Mouse (Mus musculus): ENCODE data around the gene Pla2g2c. TPM values are rescaled to one million over a fixed set of nuclear protein-coding genes. Genes with fewer than 3 reads are reported as not detected.

Pla2g2c gene
- polyA plus RNA-seq, 1 experiment from 2014 or later, result 0.49 TPM

DNA sequence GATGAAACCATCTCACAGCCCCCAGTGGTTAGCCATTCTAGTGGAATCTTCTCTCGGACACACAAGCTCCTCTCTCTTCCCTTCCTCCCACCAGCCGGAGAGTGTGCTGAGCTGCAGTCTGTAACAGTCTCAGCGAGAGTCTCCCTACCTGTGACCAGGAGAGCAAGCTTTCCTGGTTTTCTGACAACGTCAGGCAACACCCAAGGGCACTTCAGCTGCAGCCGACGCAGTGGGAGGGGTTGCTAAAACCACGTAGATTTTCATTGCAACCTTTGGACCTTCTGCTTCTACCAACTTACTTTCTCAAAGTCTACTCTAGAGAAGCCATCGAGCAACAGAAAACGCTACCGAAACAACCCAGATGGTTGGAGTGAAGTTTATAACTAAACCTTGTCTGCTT is 47.4 kb downstream of the Pla2g2c start:
- no peaks in the 10 kb centered on the region for H3K4me1 ChIP-seq
- no peak overlapping the region for H3K4me3 ChIP-seq
- H3K36me3 ChIP-seq, result no peaks in the 10 kb centered on the region
- no peaks in the 10 kb centered on the region for H3K9me3 ChIP-seq
- no peak overlapping the region for H3K27ac ChIP-seq
- no peak for DNase-seq (ENCODE audit: low spot score)
- 80% methylated on average over 10 of the region's 10 CpGs for WGBS
- H3K27me3 ChIP-seq (ENCODE audit: insufficient read depth, poor library complexity, severe bottlenecking), result peaks cover 38% of the 10 kb centered on the region; the same call in 1 of the 2 replicates

- WGBS, result 64% methylated on average over 5 of the region's 5 CpGs
- DNase-seq (ENCODE audit: low spot score), result no peak
- no peaks in the 10 kb centered on the region for H3K9me3 ChIP-seq
Measured at GRCm38 (mm10) chr4:138772386-138772785, 47.8 kb downstream of the Pla2g2c start.

DNA sequence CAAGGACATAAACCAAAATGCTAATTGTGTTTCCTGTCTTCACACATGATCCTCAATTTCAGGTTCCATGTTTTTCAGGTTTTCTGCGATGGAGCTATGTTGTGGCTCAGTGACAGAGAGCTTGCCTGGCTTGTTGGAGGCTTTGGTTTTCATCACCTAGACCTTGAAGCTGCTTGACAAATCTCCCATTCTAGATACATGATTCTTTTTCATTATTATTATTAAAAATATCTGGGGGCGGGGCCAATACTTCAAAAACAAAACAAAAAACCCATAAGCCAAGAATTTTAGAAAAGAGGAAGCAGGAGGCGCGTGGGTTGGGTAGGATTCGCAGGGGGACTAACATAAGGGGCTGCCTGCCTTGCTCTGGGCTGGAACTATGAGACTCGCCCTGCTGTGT is 50.8 kb downstream of the Pla2g2c start, which contains the start of gene Pla2g2d:
Gene Pla2g2d (plus strand): TSS at position 301 of the 400 bp plus-strand sequence.
- 80% methylated on average over 6 of the region's 6 CpGs for WGBS
- H3K4me3 ChIP-seq, result no peak within 1 kb of the TSS
- no peaks in the 10 kb centered on the region for H3K36me3 ChIP-seq

More at GRCm38 (mm10) chr4:138772386-138772785, 47.8 kb downstream of the Pla2g2c start:
- Histone ChIP-seq H3K4me1 (no peaks in the 10 kb centered on the region), H3K36me3 (no peaks in the 10 kb centered on the region), H3K27me3 (ENCODE audit: insufficient read depth, poor library complexity, severe bottlenecking) (peaks cover 38% of the 10 kb centered on the region; the same call in 1 of the 2 replicates), H3K27ac (no peak overlapping the region), H3K4me3 (no peak overlapping the region)

DNA sequence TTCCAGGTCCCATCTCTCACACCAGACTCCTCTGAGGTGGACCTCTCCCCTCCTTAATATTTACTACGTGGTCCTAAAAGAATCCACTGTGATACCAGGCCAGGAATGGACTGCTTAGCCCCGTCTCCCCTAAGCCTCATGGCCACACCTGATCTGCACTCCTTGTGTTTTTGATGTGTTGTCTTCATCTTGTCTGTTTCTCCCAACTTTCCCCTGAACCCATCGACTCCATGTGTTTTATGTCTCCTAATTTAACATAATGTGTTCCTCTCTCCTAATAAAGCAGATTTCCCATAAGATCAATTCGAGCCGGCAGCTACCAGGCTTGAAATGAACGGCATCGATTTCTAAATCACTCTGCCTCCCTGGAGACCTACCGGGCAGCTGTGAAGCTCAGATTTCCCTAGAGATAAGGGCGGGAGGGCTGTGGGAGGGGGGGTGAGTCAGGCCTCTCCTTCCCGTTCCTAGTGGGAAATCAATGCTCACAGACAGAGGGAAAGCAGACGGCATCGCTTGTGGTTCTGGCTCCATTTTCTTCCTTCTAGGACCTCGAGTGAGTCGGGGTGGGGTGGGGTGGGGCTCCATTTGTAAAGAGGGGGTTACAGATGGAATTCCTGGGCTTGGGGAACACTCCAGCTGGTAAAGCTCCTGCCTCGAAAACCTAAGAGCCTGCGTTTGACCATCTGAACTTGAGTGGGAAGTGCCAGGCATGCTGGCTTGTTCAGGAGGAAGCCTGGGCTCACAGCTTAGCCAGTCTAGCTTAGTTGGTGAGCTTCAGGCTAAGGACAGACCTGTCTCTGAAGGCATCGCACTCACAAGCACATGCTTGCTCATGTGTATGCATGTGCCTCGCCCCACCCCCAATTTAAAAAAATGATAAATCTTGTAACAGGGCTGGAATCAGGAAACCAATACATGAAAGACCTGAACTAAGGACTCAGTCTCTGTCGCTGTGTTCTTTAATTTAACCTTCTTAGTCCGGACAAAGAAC is 53.1 kb downstream of the Pla2g2c start:
- no peak overlapping the region for H3K4me3 ChIP-seq
- no peak for DNase-seq (ENCODE audit: low spot score)
- H3K36me3 ChIP-seq, result no peaks in the 10 kb centered on the region
- H3K27ac ChIP-seq, result no peak overlapping the region
- peaks cover 45% of the 10 kb centered on the region for H3K27me3 ChIP-seq (ENCODE audit: insufficient read depth, poor library complexity, severe bottlenecking)
- no peaks in the 10 kb centered on the region for H3K9me3 ChIP-seq
- peaks cover 6% of the 10 kb centered on the region; the same call in 1 of the 2 replicates for H3K4me1 ChIP-seq
- 42% methylated on average over 20 of the region's 20 CpGs for WGBS

More for the DNA sequence above, 50.8 kb downstream of the Pla2g2c start, which contains the start of gene Pla2g2d:
- H3K4me1 ChIP-seq, result peaks cover 6% of the 10 kb centered on the region; the same call in 1 of the 2 replicates
- H3K27me3 ChIP-seq (ENCODE audit: insufficient read depth, poor library complexity, severe bottlenecking), result peaks cover 56% of the 10 kb centered on the region
- no peaks in the 10 kb centered on the region for H3K9me3 ChIP-seq
- H3K27ac ChIP-seq, result no peak within 1 kb of the TSS
- DNase-seq (ENCODE audit: low spot score), result no peak

DNA sequence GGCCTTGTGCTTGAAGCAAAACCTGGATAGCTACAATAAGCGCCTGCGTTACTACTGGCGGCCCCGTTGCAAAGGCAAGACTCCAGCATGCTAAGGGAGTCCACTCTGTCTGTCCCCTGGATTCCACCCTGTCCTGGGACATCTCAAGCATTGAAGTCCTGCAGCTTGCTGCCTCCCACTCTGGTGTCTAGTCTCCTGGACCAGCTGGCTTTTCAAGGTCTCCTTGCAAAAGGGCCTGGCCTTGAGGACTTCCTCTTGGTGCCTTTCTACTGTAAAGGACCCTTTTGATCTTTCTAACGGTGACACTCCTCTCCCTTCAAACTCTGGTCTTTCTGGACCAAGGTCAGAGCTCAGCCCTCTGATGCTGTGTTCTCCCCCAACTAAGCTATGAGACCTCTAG is 55.7 kb downstream of the Pla2g2c start:
- WGBS, result 79% methylated on average over 5 of the region's 5 CpGs
- no peaks in the 10 kb centered on the region for H3K36me3 ChIP-seq

DNA sequence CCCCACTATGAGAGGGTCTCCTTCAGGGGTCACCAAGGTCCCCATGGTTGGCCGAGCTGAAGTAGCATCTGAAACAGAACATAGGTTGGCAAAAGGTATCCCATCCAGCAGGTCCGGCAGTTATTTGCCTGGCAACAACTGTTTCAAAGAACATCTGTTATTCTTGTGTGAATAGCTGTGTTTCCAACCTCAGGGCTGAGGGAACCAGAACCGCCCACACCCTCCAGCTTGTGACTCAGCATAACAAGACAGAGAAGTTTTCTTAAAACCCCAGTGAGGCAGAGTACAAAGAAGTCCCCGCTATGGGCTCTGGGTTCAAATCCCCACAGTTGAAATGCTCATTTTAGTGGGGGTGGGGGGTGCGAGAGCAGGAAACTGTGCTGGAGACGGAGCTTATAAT is 57.5 kb downstream of the Pla2g2c start:
- H3K36me3 ChIP-seq, result no peaks in the 10 kb centered on the region
- H3K4me3 ChIP-seq, result no peak overlapping the region
- WGBS, result 86% methylated on average over 6 of the region's 6 CpGs
- DNase-seq (ENCODE audit: low spot score), result no peak
- H3K27me3 ChIP-seq (ENCODE audit: insufficient read depth, poor library complexity, severe bottlenecking), result peaks cover 35% of the 10 kb centered on the region
- H3K4me1 ChIP-seq, result peaks cover 6% of the 10 kb centered on the region; the same call in 1 of the 2 replicates
- H3K9me3 ChIP-seq, result no peaks in the 10 kb centered on the region
- H3K27ac ChIP-seq, result no peak overlapping the region

More for the DNA sequence above, 55.7 kb downstream of the Pla2g2c start:
- no peaks in the 10 kb centered on the region for H3K9me3 ChIP-seq
- H3K4me3 ChIP-seq, result no peak overlapping the region
- no peak for DNase-seq (ENCODE audit: low spot score)
- peaks cover 6% of the 10 kb centered on the region; the same call in 1 of the 2 replicates for H3K4me1 ChIP-seq
- H3K27ac ChIP-seq, result no peak overlapping the region
- peaks cover 44% of the 10 kb centered on the region for H3K27me3 ChIP-seq (ENCODE audit: insufficient read depth, poor library complexity, severe bottlenecking)

DNA sequence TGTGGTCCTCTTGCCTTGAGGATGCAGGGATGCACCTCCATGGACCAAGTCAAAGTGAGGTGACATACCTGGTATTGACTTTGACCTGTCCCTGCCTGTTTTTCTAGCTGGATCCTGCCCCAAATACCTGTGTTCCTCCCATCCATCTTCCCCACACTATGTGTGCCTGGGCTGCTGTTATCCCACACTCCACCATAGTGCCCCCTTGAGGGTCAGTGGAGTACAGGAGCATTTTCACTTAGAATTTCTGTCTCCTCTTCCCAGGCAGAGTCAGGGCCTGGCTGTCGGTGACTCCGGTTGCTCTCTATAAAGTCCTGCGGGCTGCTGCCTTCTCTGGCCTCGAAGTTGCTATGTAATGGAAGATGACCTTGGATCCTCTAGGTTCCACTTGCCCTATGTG is 61.1 kb downstream of the Pla2g2c start:
- DNase-seq (ENCODE audit: low spot score), result no peak
- H3K4me3 ChIP-seq, result no peak overlapping the region
- H3K9me3 ChIP-seq, result no peaks in the 10 kb centered on the region
- H3K4me1 ChIP-seq, result no peaks in the 10 kb centered on the region
- 52% methylated on average over 4 of the region's 4 CpGs for WGBS
- H3K36me3 ChIP-seq, result no peaks in the 10 kb centered on the region
- peaks cover 17% of the 10 kb centered on the region for H3K27me3 ChIP-seq (ENCODE audit: insufficient read depth, poor library complexity, severe bottlenecking)
- no peak overlapping the region for H3K27ac ChIP-seq

- no peak overlapping the region for H3K4me3 ChIP-seq
- no peaks in the 10 kb centered on the region for H3K9me3 ChIP-seq
- H3K27me3 ChIP-seq (ENCODE audit: insufficient read depth, poor library complexity, severe bottlenecking), result peaks cover 21% of the 10 kb centered on the region
- no peak for DNase-seq (ENCODE audit: low spot score)
- no peaks in the 10 kb centered on the region for H3K36me3 ChIP-seq
- 69% methylated on average over 4 of the region's 4 CpGs for whole genome bisulfite sequencing
- no peaks in the 10 kb centered on the region for H3K4me1 ChIP-seq
- H3K27ac ChIP-seq, result no peak overlapping the region
Measured at GRCm38 (mm10) chr4:138786141-138786540, 61.5 kb downstream of the Pla2g2c start.

DNA sequence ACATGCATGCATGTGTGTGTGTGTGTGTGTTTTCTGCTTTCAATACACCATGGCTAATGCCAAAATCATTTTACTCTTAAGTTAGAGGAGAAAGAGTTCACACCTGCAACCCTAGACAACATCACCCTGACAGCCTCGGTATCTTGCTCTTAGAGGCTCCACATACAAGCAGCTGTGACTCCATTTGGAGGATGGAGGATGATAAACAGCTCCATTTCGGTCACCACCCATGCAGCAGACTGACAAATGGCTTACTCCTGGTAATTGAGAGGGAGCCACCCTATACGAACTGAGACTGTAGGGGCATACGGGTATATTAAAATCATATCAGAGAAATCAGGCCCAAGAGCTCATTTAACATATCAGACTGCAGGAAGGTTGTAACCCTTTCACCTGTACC is 63.8 kb downstream of the Pla2g2c start:
- no peak overlapping the region for H3K27ac ChIP-seq
- no peaks in the 10 kb centered on the region for H3K9me3 ChIP-seq
- H3K4me3 ChIP-seq, result no peak overlapping the region
- H3K4me1 ChIP-seq, result no peaks in the 10 kb centered on the region
- H3K27me3 ChIP-seq (ENCODE audit: insufficient read depth, poor library complexity, severe bottlenecking), result peaks cover 14% of the 10 kb centered on the region; the same call in 1 of the 2 replicates
- H3K36me3 ChIP-seq, result no peaks in the 10 kb centered on the region
- no peak for DNase-seq (ENCODE audit: low spot score)
- 66% methylated on average over 4 of the region's 4 CpGs for WGBS

DNA sequence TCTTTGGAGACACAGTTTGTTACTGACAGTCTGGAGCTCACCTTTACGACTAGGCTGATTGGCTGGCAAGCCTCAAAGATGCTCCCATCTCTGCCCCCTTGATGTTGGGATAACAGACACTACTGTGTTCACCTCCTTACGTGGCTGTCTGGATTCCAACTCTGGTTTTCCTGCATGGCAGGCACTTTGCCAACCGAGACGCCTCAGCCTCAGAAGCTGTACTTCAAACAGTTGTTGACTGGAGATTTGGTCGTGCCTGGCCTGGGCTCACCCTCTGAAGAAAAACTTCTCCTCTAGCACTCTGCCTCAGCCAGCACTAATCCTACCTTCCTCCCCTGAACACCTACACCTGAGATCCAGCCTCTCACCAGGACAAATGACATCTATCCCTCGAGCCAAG is 66.9 kb downstream of the Pla2g2c start:
- H3K9me3 ChIP-seq, result no peaks in the 10 kb centered on the region
- 58% methylated on average over 6 of the region's 6 CpGs for WGBS
- no peak for DNase-seq (ENCODE audit: low spot score)

GRCm38 (mm10) chr4:138792599-138792998 is 68.0 kb downstream of the Pla2g2c start:
- DNase-seq (ENCODE audit: low spot score), result no peak
- Histone ChIP-seq H3K9me3 (no peaks in the 10 kb centered on the region), H3K36me3 (no peaks in the 10 kb centered on the region), H3K27ac (no peak overlapping the region), H3K4me3 (no peak overlapping the region), H3K4me1 (peaks cover 7% of the 10 kb centered on the region), H3K27me3 (ENCODE audit: insufficient read depth, poor library complexity, severe bottlenecking) (peaks cover 12% of the 10 kb centered on the region; the same call in 1 of the 2 replicates)
- 59% methylated on average over 9 of the region's 9 CpGs for WGBS

More for the DNA sequence above, 66.9 kb downstream of the Pla2g2c start:
- no peak overlapping the region for H3K4me3 ChIP-seq
- no peak overlapping the region for H3K27ac ChIP-seq
- peaks cover 14% of the 10 kb centered on the region; the same call in 1 of the 2 replicates for H3K27me3 ChIP-seq (ENCODE audit: insufficient read depth, poor library complexity, severe bottlenecking)
- no peaks in the 10 kb centered on the region for H3K4me1 ChIP-seq
- no peaks in the 10 kb centered on the region for H3K36me3 ChIP-seq

GRCm38 (mm10) chr4:138793276-138793675 is 68.7 kb downstream of the Pla2g2c start:
- 56% methylated on average over 2 of the region's 2 CpGs for WGBS
- Histone ChIP-seq H3K4me3 (no peak overlapping the region), H3K27ac (no peak overlapping the region), H3K9me3 (no peaks in the 10 kb centered on the region), H3K4me1 (peaks cover 7% of the 10 kb centered on the region), H3K27me3 (ENCODE audit: insufficient read depth, poor library complexity, severe bottlenecking) (peaks cover 9% of the 10 kb centered on the region; the same call in 1 of the 2 replicates), H3K36me3 (no peaks in the 10 kb centered on the region)
- no peak for DNase-seq (ENCODE audit: low spot score)

DNA sequence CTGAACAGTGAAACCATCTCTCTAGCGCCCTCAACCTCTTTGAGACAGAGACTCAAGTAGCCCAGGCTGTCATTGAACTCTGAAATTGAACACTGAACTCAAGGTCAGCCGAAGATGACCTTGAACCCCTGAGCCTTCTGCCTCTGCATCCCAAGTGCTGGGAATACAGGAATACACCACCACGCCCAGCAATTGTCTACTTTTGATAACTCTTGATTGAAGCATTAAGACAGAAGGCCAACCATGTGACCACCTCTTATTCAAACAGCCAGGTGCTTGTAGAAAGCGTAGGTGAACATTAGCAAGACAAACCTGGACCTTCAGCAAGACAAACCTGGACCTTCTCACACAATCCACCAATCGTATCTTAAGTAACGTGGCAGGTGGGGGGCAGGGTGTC is 69.8 kb downstream of the Pla2g2c start:
- 87% methylated on average over 6 of the region's 6 CpGs for WGBS
- DNase-seq (ENCODE audit: low spot score), result no peak
- Histone ChIP-seq H3K27ac (no peak overlapping the region), H3K4me3 (no peak overlapping the region), H3K36me3 (no peaks in the 10 kb centered on the region), H3K4me1 (peaks cover 7% of the 10 kb centered on the region), H3K9me3 (no peaks in the 10 kb centered on the region), H3K27me3 (ENCODE audit: insufficient read depth, poor library complexity, severe bottlenecking) (peaks cover 9% of the 10 kb centered on the region; the same call in 1 of the 2 replicates)
